Mouse (Mus musculus): ENCODE data around the gene Pgpep1l. TPM values are rescaled to one million over a fixed set of nuclear protein-coding genes. Genes with fewer than 3 reads are reported as not detected.
A peak's percentile ranks its signal among the peaks of the same experiment; 100 is the strongest.
"Not testable (repeated sequence)": the region's sequence is repeated elsewhere in the genome, so short reads cannot be mapped to it uniquely, and the experiment has no call there.

The Pgpep1l gene
- polyA plus RNA-seq, 2 experiments: 0.19 to 0.80 TPM

GRCm38 (mm10) chr7:68296487-68296886 is 32.5 kb upstream of the Pgpep1l start:
- Histone ChIP-seq H3K27me3 (ENCODE audit: control insufficient read depth, insufficient read depth, low read length) (no peaks in the 10 kb centered on the region), H3K4me2 (replicated peaks; ENCODE audit: low read depth, low read length, severe bottlenecking) (no peak overlapping the region), H3K9me3 (ENCODE audit: control insufficient read depth, low read length) (no peaks in the 10 kb centered on the region), H3K36me3 (ENCODE audit: control insufficient read depth, insufficient read depth, low read length) (no peaks in the 10 kb centered on the region), H3K4me3 (replicated peaks; ENCODE audit: low read length) (no peak overlapping the region), H3K4me1 (ENCODE audit: control insufficient read depth, insufficient read depth, low read length) (peaks cover 13% of the 10 kb centered on the region), H3K9ac (ENCODE audit: low read depth, low read length, severe bottlenecking) (no peak overlapping the region), H3K27ac (replicated peaks; ENCODE audit: low read depth, low read length) (no peak overlapping the region)
- no peak for TF ChIP-seq POLR2A (IDR thresholded peaks at IDR 0.05; ENCODE audit: borderline replicate concordance, extremely low read depth, insufficient read depth, insufficient read length)
- no peak for ATAC-seq (ENCODE audit: low FRiP score, low read depth)
- DNase-seq (ENCODE audit: low spot score): no peak
- 91% methylated on average over 5 of the region's 5 CpGs for WGBS

GRCm38 (mm10) chr7:68293997-68294789 is 30.2 kb upstream of the Pgpep1l start:
- no peak for TF ChIP-seq POLR2A (IDR thresholded peaks at IDR 0.05; ENCODE audit: borderline replicate concordance, extremely low read depth, insufficient read depth, insufficient read length)
- peak; percentile 79 for DNase-seq (ENCODE audit: low spot score)
- peak overlapping the region; percentile 30; the same call in 1 of the 2 replicates for H3K4me2 ChIP-seq (replicated peaks; ENCODE audit: low read depth, low read length, severe bottlenecking)

GRCm38 (mm10) chr7:68291603-68292002 is 27.6 kb upstream of the Pgpep1l start:
- Histone ChIP-seq H3K27me3 (ENCODE audit: control insufficient read depth, insufficient read depth, low read length) (no peaks in the 10 kb centered on the region), H3K9ac (ENCODE audit: low read depth, low read length, severe bottlenecking) (no peak overlapping the region), H3K4me3 (replicated peaks; ENCODE audit: low read length) (no peak overlapping the region), H3K27ac (replicated peaks; ENCODE audit: low read depth, low read length) (no peak overlapping the region), H3K9me3 (ENCODE audit: control insufficient read depth, low read length) (no peaks in the 10 kb centered on the region), H3K4me2 (replicated peaks; ENCODE audit: low read depth, low read length, severe bottlenecking) (no peak overlapping the region), H3K36me3 (ENCODE audit: control insufficient read depth, insufficient read depth, low read length) (no peaks in the 10 kb centered on the region), H3K4me1 (ENCODE audit: control insufficient read depth, insufficient read depth, low read length) (peaks cover 13% of the 10 kb centered on the region)
- WGBS: 48% methylated on average over 1 of the region's 1 CpGs
- DNase-seq (ENCODE audit: low spot score) (no peak), ATAC-seq (ENCODE audit: low FRiP score, low read depth) (no peak)
- no peak for TF ChIP-seq POLR2A (IDR thresholded peaks at IDR 0.05; ENCODE audit: borderline replicate concordance, extremely low read depth, insufficient read depth, insufficient read length)

More at GRCm38 (mm10) chr7:68293997-68294789, 30.2 kb upstream of the Pgpep1l start:
- Histone ChIP-seq H3K27ac (replicated peaks; ENCODE audit: low read depth, low read length) (peak overlapping the region; percentile 83), H3K4me3 (replicated peaks; ENCODE audit: low read length) (no peak overlapping the region; the same call in 1 of the 2 replicates), H3K36me3 (ENCODE audit: control insufficient read depth, insufficient read depth, low read length) (no peaks in the 10 kb centered on the region), H3K9ac (ENCODE audit: low read depth, low read length, severe bottlenecking) (no peak overlapping the region; the same call in 1 of the 2 replicates), H3K9me3 (ENCODE audit: control insufficient read depth, low read length) (no peaks in the 10 kb centered on the region), H3K27me3 (ENCODE audit: control insufficient read depth, insufficient read depth, low read length) (no peaks in the 10 kb centered on the region), H3K4me1 (ENCODE audit: control insufficient read depth, insufficient read depth, low read length) (peaks cover 13% of the 10 kb centered on the region)
- peak; percentile 86 for ATAC-seq (ENCODE audit: low FRiP score, low read depth)
- 16% methylated on average over 16 of the region's 16 CpGs for WGBS

- no peaks in the 10 kb centered on the region for H3K27me3 ChIP-seq (ENCODE audit: control insufficient read depth, insufficient read depth, low read length)
- no peak for DNase-seq (ENCODE audit: low spot score)
- no peak overlapping the region for H3K4me3 ChIP-seq (replicated peaks; ENCODE audit: low read length)
- TF ChIP-seq POLR2A (IDR thresholded peaks at IDR 0.05; ENCODE audit: borderline replicate concordance, extremely low read depth, insufficient read depth, insufficient read length): no peak
- WGBS: 95% methylated on average over 8 of the region's 8 CpGs
- H3K36me3 ChIP-seq (ENCODE audit: control insufficient read depth, insufficient read depth, low read length): no peaks in the 10 kb centered on the region
- no peaks in the 10 kb centered on the region for H3K9me3 ChIP-seq (ENCODE audit: control insufficient read depth, low read length)
- no peak overlapping the region for H3K4me2 ChIP-seq (replicated peaks; ENCODE audit: low read depth, low read length, severe bottlenecking)
- no peak overlapping the region for H3K9ac ChIP-seq (ENCODE audit: low read depth, low read length, severe bottlenecking)
- H3K27ac ChIP-seq (replicated peaks; ENCODE audit: low read depth, low read length): no peak overlapping the region
- peaks cover 19% of the 10 kb centered on the region for H3K4me1 ChIP-seq (ENCODE audit: control insufficient read depth, insufficient read depth, low read length)
- ATAC-seq (ENCODE audit: low FRiP score, low read depth): no peak
Observed at GRCm38 (mm10) chr7:68289081-68289480, 25.0 kb upstream of the Pgpep1l start.

- H3K27me3 ChIP-seq (ENCODE audit: control insufficient read depth, insufficient read depth, low read length); DNase-seq (ENCODE audit: low spot score); H3K9ac ChIP-seq (ENCODE audit: low read depth, low read length, severe bottlenecking); ATAC-seq (ENCODE audit: low FRiP score, low read depth); H3K4me3 ChIP-seq (replicated peaks; ENCODE audit: low read length); H3K4me2 ChIP-seq (replicated peaks; ENCODE audit: low read depth, low read length, severe bottlenecking); H3K9me3 ChIP-seq (ENCODE audit: control insufficient read depth, low read length); H3K36me3 ChIP-seq (ENCODE audit: control insufficient read depth, insufficient read depth, low read length); H3K27ac ChIP-seq (replicated peaks; ENCODE audit: low read depth, low read length): not testable (repeated sequence)
- peaks cover 13% of the 10 kb centered on the region for H3K4me1 ChIP-seq (ENCODE audit: control insufficient read depth, insufficient read depth, low read length)
- 92% methylated on average over 4 of the region's 4 CpGs for WGBS
Observed at GRCm38 (mm10) chr7:68288000-68288399, 24.0 kb upstream of the Pgpep1l start.

All from limb, embryonic 14.5 days (tissue).